Mouse (Mus musculus) cerebellum, postnatal 4 days (tissue): ENCODE measurements at regions not wholly inside any gene's neighbourhood (a gene's known extent, or its start where the extent isn't known, plus 50 kb on each side); places are given as distances from the start of the nearest gene placed in this dataset.
A peak's percentile ranks its signal among the peaks of the same experiment; 100 is the strongest.

Source experiments
- DNase-seq, 2 experiments: peaks; one replicate each; pipeline ENCODE4 v3.0.0; 2022; ENCODE audit warnings: low spot score in 2 of 2, mixed read lengths in 1 of 2

DNA sequence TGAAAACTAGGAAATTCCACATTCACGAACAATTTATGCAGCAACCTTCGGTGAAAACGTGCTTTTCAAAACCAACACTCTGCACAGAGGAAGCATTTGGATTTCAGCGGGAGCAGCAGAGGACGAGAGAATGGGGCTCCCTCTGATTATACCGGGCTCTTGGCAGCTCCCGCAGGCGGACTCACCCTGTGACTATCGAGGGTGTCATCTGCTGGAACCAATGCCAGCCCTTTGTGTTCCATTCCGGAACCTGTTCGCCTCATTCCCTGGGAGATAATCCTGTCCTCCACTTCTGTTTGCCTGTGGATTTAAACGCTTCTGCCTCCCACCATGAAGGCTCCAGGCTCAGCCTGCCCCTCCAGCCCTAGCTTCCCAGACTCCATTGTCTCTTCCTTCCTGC is 77.1 kb downstream of the Utp18 start:
- DNase-seq, result no peak

DNA sequence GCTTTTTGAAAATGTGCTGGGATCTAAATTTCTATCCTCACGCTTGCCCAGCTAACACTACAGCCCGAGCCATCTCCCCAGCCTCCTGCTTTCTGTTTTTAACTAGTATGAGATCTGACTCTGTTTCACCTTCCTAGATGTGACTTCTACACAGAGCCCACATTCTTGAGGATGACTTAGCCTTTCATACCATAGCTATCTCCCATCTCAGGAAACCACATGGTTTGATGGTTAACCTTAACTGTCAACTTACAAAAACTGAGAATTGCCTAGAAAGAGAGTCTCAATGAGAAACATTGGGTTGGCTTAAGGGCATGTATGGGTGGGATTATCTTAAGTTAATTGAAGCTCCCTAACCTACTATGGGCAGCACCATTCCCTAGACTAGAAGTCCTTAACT is 78.4 kb downstream of the Utp18 start:
- no peak for DNase-seq

DNA sequence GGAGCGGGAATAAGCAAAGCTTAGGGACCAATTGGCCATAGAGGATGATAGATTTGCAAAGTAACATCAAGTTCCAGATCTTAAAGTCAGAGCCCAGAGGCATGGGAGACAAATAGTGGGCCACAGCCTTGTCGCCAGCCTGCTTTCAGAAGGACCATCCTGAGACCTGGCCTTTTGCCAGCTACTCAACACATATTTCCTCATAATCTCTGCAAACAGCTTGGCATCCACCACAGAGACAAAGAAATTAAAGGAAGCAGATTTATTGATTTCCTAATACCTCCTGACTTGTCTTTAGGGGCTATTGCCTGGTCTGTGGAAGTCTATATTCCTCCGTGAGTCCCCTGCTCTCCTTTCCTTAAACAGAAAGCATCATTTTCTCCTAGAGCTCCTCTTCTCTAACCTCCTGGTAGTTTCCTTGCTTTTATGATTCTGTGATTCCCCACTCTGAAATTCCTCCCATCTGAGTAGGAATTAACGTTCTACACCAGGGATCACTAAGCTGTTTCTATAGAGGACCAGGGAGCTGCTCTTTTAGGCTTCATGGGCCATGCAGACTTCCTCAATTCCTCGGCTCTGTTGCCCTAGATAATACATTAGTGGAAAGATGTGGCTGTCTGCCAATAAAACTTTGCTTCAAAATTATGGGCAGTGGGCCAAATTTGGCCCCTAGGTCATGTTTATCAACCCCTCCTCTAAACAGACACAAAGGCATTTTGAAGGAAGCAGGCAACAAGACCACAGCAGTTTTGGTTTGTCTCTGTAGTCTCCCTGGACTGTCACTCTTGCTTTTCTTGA is 114.2 kb downstream of the Utp18 start:
- peak in 1 of 2 experiments; percentile 18 for DNase-seq

DNA sequence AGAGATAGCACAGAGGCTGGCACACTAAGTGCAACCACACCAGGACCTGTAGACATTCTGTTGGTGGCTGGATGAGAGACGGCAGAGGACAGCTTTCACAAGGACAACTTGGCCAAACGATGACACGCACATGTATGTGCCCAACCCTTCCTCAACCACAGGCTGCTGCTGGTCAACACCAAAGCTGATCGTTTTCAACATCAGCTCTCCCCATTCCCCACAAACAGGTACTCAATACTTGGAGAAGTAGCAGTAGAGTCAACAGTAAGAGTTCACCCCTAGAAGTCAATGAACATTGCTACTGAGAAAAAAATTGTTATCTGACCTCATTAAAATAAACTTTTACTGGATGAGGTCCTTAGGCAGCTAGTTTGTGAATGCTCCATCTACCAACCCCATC is 119.6 kb downstream of the Utp18 start:
- DNase-seq, result no peak

DNA sequence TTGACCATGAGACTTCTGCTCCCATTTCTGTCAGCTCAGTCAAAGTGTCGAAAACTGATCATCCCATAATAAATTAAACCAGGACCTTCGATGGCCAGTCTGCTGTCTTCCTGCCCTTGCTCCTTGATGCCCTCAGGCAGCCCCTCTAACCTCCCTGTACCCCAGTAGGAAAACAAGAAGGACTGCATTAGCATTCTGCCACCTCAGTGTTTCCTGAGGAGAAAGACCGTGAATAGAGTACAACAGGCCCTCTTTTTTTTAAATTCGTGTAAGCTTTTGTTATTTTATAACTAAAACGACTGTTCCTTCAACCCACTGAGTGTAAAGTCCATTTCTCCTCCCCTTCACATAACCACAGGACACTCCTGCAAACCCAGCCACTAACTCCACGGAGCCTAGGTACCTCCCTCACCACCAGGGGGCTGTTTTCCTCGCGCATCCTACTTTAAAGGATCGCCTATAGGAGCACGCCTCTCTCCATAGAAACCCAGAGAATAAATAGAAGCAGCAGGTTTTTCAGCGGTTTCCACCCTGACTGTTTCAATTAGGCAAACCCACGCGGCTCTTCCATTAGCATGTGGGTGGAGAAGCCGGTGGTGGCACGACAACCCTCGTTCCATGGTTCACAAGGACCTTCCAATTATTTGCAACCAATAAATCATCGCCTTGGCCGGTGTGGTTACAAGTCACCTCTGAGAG is 122.6 kb downstream of the Utp18 start:
- DNase-seq, result peak in 1 of 2 experiments; percentile 25

DNA sequence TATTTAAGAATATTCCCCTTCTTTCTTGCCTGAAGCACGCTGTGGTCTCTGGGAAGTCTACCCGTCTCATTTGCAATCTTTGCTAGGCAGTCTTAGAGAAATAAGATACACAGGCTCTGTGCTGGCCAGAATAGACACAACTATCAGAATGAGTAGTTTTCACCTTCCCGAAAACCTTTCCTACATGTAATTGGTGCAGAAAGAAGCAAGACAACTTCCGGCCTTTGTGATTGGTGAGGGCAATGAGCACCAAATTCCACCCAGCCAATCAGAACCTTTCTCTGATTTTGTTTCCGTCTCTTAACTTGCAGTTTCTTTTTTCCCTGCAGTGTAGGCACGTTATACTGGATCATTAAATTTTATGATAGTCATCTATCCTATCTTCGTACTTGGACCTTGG is 127.7 kb downstream of the Utp18 start:
- no peak for DNase-seq

DNA sequence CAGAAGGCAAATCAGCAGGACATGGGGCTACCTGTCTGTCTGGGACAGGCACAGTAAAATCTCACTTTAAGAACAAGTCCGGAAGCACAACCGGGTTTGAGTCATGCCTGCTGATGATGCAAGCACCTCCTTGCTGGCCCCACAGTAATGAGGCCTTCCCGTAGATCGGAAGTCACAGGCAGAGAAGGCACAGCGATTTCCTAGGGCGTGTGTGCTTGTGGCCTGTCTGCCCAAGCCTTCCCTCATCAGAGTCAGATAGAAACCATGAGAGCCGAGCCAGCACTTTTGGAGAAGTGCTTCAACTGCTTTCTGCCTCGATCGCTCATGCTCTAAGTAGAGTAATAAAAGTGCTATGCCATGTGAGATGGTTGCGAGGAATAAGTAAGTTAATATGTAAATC is 148.9 kb downstream of the Utp18 start:
- DNase-seq, result no peak

DNA sequence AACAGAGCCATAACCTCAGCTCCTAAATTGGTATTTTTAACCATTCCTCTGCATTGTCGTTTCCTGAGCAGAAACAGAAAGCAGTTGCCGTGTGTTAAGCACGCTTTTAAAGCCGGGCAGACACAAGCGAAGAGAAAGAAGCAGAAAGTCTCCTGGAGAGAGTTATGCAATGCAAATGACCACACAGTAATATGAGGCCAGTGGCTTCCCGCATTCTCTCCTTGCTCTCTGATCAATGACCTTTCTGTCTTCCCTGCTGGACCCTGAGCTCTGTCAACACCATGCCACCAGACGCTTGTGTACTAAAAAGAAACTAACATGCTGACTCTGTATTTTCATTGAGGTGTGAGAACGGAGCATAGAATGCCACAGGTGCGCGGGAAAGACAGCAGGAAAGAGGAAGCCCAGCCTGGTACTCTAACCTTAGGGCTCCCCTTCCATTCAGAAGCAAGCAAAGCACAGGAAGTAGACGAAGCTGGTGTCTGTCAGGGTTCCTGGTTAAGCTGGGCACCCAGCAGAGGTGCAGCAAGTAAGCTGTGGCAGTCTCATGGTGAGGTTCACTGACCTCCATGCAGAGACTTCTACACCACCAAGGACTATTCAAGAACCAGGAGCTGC is 151.9 kb downstream of the Utp18 start:
- no peak for DNase-seq

DNA sequence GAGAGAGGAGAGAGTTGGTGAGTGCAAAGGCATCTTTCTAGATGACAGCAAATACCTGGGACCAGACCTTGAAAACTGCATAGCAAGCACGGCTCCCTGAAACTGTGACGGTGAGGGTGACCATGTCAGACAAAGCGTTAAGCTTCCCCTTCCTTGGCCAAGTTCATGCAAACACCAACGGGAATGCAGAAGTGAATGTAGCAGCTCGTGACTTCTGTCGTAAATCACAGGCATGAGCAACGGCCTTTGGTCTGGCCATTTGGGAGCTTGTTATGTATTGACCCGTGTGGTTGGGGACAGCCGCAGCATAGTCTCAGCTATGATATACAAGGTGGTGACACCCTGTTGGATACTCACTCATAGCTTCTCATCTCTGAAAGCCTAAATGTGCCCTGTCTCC is 156.4 kb downstream of the Utp18 start:
- no peak for DNase-seq

DNA sequence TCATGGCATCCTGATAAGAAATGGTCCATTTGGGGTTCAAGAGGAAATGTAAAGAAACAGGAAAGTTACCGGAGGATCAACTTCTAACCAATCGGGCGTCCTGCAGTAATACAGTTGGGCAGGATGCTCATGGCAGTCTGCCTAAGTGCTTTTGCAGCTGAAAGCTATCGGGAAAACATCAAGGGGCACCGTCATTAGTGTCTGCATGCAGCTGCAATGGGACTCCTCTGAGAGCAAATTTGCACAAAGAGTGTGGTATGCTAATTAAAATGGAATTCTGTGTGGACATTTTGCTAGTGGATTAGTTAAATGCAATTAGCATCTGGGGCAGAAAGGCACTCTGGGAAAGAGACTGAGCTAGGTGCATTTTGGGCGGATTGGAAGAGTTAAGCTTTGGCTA is 160.3 kb downstream of the Utp18 start:
- no peak for DNase-seq

DNA sequence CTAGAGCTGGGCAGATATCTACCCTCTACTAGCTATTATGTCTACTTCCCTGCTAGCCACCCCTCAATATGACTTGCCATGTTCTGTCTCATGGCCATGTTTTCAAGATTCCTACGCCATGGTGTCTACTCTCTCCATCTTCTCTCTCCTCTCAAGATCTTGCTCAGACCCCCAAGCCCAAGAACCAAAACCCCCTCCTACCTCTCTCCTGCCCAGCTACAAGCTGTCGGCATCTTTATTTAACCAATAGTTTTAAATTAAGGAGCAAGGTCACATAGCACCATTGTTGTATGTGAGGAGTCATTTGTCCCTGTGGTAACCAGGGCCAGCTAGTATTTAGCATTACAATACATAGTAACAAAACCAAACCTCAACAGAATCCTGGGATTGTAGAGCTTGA is 166.4 kb downstream of the Utp18 start:
- no peak for DNase-seq

DNA sequence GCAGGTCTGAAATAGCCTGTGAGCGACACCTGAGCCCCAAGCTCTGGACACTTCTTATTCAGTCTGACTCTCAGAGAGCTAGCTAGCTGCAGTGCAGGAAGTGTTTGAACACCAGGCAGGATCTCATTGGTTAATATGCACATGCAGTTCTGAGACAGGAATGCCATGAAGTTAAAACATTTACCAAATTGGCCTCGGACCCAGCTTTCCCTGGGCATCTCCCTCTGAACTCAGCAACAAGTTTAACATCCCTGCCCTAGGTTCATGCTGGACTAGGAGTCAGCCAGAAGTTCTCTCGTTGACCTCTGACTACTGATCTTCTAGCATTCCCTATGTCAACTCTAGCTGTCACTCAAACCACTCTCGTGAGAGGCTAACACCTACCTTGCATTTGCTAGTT is 175.9 kb downstream of the Utp18 start:
- no peak for DNase-seq

DNA sequence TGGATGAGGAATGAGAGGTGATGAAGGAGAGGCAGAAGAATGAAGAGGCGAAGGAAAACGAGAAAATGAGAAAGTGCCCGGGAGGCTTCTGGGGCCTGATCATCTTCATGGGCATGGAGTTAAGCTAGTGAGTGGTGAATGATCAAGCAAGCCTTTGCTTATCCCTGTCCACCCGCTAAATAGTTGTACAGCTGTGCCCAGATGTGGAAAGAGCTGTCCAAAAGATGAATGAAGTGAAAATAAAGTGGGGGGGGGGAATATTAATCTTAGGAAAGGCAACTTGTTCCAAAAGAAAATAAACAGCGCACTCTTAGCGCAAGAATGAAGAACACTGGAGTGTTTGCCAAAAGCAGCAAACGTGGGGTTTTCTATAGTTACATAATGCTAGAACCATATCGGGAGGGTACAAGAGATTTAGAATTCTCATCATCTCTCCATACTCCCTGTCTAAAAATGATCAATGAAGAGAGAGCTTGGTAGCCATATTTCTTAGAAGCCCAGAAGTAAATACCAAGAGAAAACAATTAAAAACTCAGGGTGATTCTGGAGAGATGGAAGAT is 188.5 kb downstream of the Utp18 start:
- DNase-seq, result no peak

DNA sequence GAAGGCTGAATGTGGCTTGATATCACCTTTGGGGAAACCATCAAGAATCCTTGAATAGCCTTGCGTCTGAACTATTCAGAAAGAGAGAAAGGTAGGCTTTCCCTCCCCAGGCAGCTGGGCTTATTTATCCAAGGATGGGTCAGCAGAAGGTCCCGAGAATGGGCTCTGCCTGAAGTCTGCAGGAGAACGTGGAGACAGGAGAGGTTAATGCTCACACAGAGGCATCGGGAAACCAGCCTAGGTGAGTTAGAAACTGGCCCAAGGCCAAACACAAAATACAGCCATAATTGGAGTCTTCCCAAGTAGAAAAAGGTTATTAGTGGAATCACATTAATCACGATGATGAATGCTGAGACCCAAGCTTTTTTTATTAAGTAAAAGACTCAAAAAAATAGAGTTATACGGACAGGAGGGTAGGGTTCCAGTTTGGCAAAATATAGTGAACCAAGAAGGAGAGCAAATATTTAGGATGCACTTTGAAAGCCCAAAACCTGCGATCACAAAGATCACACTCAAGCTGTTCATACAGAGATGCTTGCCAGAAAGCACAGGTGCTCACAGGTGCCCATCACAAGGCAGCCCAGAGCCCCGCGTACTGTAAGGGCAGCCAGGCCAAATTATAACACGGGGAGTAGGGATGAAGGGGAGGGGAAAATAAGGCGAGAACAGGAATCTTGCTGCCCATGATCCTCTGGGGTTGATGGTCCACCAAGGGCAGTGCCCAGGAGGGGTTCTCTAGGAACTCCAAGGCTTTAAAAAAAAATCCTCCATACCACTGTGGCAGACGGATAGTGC is 189.3 kb downstream of the Utp18 start:
- peak in 1 of 2 experiments; percentile 19 for DNase-seq

DNA sequence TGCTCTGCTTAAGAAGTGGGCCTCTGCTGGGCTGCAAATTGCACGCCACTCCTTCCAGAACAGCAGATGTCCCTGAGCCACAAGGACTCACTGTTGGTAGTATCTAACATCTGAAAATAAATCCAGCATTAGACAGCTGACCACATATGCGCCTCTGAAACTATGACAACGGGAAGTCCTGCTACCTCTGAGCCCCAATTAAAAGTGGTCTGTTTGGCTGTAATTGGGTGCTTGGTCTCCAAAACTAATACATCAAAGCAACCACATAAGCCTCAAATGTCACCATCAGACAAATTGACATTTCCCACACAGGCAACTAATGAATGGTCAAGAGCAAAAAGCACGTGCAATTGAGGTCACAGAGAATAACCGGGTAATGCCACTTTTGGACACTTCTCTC is 201.9 kb downstream of the Utp18 start:
- no peak for DNase-seq

DNA sequence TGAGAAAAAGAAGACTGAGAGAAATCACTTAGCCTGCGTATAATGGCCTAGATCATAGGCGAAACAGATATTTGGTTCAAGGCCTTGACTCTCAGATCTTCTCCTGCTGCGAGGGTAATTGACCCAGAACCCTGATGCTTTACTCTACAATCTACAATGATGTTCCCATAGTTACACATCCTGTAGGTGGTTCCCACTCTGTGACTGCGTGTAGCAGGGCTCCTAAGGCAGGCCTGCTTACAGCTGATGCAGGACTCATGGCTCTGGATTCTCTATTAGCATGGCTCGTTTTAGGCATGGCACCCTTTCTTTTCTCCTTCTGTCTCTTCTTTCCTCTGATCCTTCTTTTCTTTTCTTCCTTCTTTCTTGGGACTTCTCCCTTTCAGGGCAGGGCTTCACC is 209.3 kb downstream of the Utp18 start:
- DNase-seq, result no peak

DNA sequence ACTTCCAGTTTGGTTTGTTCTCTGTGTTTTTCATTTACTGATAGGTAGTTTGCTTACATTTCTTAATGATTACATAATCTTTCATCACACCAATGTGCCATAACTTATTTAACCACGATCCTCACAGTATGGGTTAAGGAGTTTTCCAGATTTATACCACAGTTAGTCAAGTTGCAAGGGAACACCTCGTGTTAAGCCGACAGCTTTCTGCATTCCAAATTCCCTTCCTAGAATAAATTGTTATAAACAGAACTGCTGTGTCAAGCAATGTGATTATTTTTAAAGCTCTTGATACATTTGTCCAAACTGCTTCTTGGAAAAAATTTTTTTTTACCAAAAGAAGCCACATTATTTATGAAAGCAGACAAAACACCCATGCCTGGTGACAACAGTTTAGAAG is 213.5 kb downstream of the Utp18 start:
- DNase-seq, result no peak

DNA sequence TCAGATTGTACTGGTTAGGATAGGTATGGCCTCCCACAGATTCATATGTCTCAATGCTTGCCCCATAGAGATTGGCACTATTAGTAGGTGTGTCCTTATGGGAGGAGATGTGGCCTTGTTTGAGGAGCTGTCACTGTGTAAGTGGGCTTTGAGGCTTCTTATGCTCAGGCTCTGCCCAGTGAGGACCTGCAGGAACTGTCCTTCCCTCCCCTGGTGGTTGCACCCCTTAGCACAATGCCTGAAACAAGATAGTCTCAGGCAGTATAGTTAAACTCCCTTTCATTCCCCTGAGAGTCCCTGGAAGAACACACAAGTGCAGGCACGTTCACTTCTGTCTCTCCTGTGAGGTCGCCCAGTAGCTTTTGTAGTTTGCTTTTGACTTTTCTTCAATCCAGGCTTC is 223.9 kb downstream of the Utp18 start:
- DNase-seq, result no peak

DNA sequence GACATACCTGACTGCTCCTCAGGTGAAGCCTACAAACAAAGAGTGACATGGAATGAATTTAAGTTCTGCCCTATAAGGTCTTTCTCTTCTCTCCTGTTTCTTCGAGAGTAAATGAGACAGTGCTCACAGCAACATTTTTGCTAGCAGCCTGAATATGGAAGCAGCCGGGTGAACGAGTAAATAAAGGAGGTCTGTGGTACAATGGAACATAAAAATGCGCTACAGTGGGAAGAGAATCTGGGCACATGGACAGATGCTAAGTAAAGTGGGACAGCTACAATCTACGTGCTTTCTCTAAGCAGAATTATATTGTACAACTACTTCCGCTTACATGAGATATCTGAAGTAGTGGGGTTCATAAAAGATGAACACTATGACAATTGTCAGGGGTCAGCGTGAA is 225.2 kb downstream of the Utp18 start:
- no peak for DNase-seq

DNA sequence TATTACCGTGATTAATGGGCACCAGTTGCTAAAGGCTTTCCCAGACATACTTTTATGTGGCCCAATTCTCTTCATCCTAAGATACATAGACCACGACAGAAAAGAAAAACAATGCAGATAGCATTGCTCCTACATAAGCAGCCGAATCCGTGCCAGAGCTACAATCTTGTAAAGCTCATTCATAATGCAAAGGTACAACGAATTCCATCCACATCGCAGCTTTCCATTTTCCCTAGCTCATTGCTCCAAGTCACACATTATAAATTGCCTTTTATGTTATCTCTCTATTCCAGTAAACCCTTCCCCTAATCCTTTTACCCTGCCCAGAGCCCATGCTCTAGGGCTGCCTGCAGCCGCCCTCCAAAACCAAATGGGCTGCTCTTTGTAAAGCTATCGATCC is 226.8 kb downstream of the Utp18 start:
- DNase-seq, result no peak

DNA sequence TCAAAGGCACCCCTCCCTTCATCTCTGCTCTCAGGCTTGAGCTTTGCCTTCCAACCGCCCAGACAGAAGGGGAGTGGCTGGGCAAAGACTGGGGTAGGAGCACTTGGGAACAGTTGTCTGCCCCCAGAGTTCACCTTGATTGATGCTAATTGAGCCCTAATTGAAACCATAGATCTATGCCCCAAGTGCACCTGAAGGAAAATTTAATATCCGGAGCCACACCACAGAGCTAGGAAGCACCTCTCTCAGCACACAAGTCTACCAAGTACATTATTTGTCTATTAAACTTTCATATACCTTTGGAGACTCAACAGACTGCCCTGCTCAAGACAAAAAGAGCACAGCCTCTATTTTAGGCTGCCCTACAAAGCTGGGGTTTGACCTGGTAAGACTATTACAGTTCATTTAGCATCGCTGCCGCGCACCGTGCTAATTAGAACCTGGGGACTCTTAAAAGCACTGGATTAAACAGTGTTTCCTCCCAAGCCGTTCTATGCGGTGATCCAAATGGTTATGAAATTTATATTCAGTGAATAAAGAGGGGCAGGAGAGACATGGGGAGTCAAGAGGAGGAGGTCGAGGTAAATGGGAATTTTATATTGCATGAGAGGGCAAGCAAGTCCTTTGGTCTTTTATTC is 229.8 kb downstream of the Utp18 start:
- DNase-seq, result no peak
